Comparison of ENCODE assay signal across 9 mouse cellular contexts in the genomic region with DNA sequence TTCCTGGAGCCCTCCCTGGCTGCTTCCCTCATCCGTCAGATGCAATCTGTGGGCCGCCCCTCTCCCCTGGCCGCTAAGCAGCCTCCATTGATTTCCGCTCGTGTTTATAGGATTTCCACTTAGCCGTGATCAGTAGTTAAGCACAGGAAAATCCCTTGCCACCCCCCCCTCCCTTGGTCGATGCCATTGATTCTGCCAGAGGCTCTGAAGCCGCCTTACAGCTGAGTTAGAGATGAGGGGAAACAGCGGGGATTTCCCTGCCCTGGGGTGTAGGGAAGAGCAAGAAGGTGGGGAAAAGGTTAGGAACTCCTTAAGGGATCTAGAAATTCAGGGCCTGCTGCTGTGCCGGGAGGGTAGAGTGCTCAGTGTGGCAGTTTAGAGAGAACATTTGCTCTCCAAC. TPM values are rescaled to one million over a fixed set of nuclear protein-coding genes. Genes with fewer than 3 reads are reported as not detected.
A peak's percentile ranks its signal among the peaks of the same experiment; 100 is the strongest.
DNase-seq lines count a peak whose midpoint lies in the region; ATAC-seq and TF ChIP-seq lines count a peak whose summit lies in the region.
"Had no signal": no experiment of that assay in that cellular context is flagged by ENCODE, and none has a peak within 500 bp of the region (broad histone marks: within the 10 kb centered on the region; RNA-seq: fewer than 3 reads in every experiment).

No protein-coding gene starts in this region.

- 0 out of 2 replicates have a peak, but pooled peaks have one; percentile 7 for ATAC-seq in midbrain, embryonic 11.5 days (ENCODE audit: low FRiP score)
- ATAC-seq in megakaryocyte progenitor cell, adult 5-6 weeks (replicated peaks; ENCODE audit: poor library complexity) = no peak
- ATAC-seq in cerebellum, adult (ENCODE audit: insufficient number of reproducible peaks, low FRiP score, low TSS enrichment) = no peak

- no peak overlapping the region for H3K4me2 ChIP-seq in midbrain, embryonic 11.5 days

- no peak overlapping the region for H3K4me3 ChIP-seq in kidney, adult 2 months (ENCODE audit: insufficient read depth, low read depth, low read length)
- H3K4me3 ChIP-seq in E14TG2a.4 (replicated peaks; ENCODE audit: low read length) = peak overlapping the region; percentile 65
- no peak overlapping the region for H3K4me3 ChIP-seq in brown adipose tissue, adult 24 weeks (ENCODE audit: insufficient read depth, low read depth, low read length)
- no peak overlapping the region for H3K4me3 ChIP-seq in midbrain, embryonic 11.5 days (ENCODE audit: low read depth, low read length)

- WGBS in kidney, adult 2 months = 64% methylated on average over 10 of the region's 10 CpGs
- 63% methylated on average over 10 of the region's 10 CpGs for WGBS in midbrain, embryonic 11.5 days

- no peak overlapping the region for H3K9ac ChIP-seq in midbrain, embryonic 11.5 days (ENCODE audit: low read length)

- no peak for DNase-seq in kidney, adult 2 months
- DNase-seq in kidney, adult 8-10 months = no peak
- no peak for DNase-seq in midbrain, embryonic 11.5 days (ENCODE audit: low spot score, missing footprints)
- DNase-seq in left cerebral cortex, adult 11 months (ENCODE audit: low spot score) = no peak
- DNase-seq: gastrocnemius, postnatal 36 days had no signal

- H3K27ac ChIP-seq in kidney, adult 2 months (ENCODE audit: insufficient read depth, low read depth, low read length) = 0 out of 2 replicates have a peak overlapping the region, but pooled peaks have one; percentile 14
- peak overlapping the region; percentile 72 for H3K27ac ChIP-seq in brown adipose tissue, adult 24 weeks (replicated peaks; ENCODE audit: low read depth, low read length)
- H3K27ac ChIP-seq in midbrain, embryonic 11.5 days (ENCODE audit: low read depth, low read length) = no peak overlapping the region

- no peaks in the 10 kb centered on the region for H3K36me3 ChIP-seq in kidney, adult 2 months (ENCODE audit: control insufficient read depth, insufficient read depth, low read length)
- peaks cover 47% of the 10 kb centered on the region for H3K36me3 ChIP-seq in E14TG2a.4 (ENCODE audit: insufficient read depth, low read length)
- H3K36me3 ChIP-seq in midbrain, embryonic 11.5 days (ENCODE audit: control insufficient read depth, insufficient read depth, low read length) = no peaks in the 10 kb centered on the region

- TF ChIP-seq POLR2A in kidney, adult 2 months (IDR thresholded peaks at IDR 0.05; ENCODE audit: low read depth, low read length) = no peak

- H3K9me3 ChIP-seq in E14TG2a.4 (ENCODE audit: low read length) = no peaks in the 10 kb centered on the region
- H3K9me3 ChIP-seq in midbrain, embryonic 11.5 days (ENCODE audit: control insufficient read depth, low read length) = no peaks in the 10 kb centered on the region

- H3K27me3 ChIP-seq in kidney, adult 2 months (replicated peaks; ENCODE audit: control insufficient read depth, insufficient read depth, low read length) = no peaks in the 10 kb centered on the region
- H3K27me3 ChIP-seq in E14TG2a.4 (ENCODE audit: insufficient read depth, low read length) = no peaks in the 10 kb centered on the region
- H3K27me3 ChIP-seq in midbrain, embryonic 11.5 days (ENCODE audit: control insufficient read depth, insufficient read depth, low read length) = no peaks in the 10 kb centered on the region

- peaks cover 7% of the 10 kb centered on the region; the same call in 1 of the 2 replicates for H3K4me1 ChIP-seq in kidney, adult 2 months (ENCODE audit: control insufficient read depth, insufficient read depth, low read length)
- peaks cover 84% of the 10 kb centered on the region for H3K4me1 ChIP-seq in E14TG2a.4 (replicated peaks; ENCODE audit: low read depth, low read length)
- H3K4me1 ChIP-seq in brown adipose tissue, adult 24 weeks (ENCODE audit: control insufficient read depth, insufficient read depth, insufficient read length, low read length) = peaks cover 17% of the 10 kb centered on the region
- peaks cover 19% of the 10 kb centered on the region for H3K4me1 ChIP-seq in midbrain, embryonic 11.5 days (ENCODE audit: control insufficient read depth, insufficient read depth, low read length)

- TF ChIP-seq CTCF in kidney, adult 2 months (conservative IDR thresholded peaks at IDR 0.05; ENCODE audit: insufficient read depth, insufficient read length, low read depth, low read length) = no peak
- TF ChIP-seq CTCF in E14TG2a.4 (conservative IDR thresholded peaks at IDR 0.05; ENCODE audit: low read length) = no peak

RNA-seq across cellular contexts. Expression of a gene that starts 3.1 kb away (rescaled TPM):
- 12.1 and 13.8 TPM in 2 replicates for polyA plus RNA-seq in kidney, adult 2 months (2012; rRNA removed)
- 9.0 and 15.6 TPM in 2 replicates for polyA plus RNA-seq in brown adipose tissue, adult 24 weeks (2012; ENCODE audit: insufficient read depth, insufficient read length, missing spikeins)
- 22.0 and 22.7 TPM in 2 replicates for polyA plus RNA-seq in midbrain, embryonic 11.5 days (2014; fragmentation: Nextera tagmentation; extraction: Ambion mirVana)
- 7.3 and 7.7 TPM in 2 replicates for total RNA-seq in megakaryocyte progenitor cell, adult 5-6 weeks (2015)
- total RNA-seq in megakaryocyte progenitor cell, adult 5-6 weeks (2017) = 10.9 and 11.5 TPM in 2 replicates

RNA-seq across cellular contexts. Expression of a gene that starts 5.5 kb away (rescaled TPM):
- 2.1 TPM in 2 replicates for polyA plus RNA-seq in kidney, adult 2 months (2012; rRNA removed)
- 2.3 and 2.5 TPM in 2 replicates for polyA plus RNA-seq in brown adipose tissue, adult 24 weeks (2012; ENCODE audit: insufficient read depth, insufficient read length, missing spikeins)
- polyA plus RNA-seq in midbrain, embryonic 11.5 days (2014; fragmentation: Nextera tagmentation; extraction: Ambion mirVana) = 11.3 and 11.5 TPM in 2 replicates
- total RNA-seq in megakaryocyte progenitor cell, adult 5-6 weeks (2015) = 2.5 and 3.1 TPM in 2 replicates
- 0.75 and 1.1 TPM in 2 replicates for total RNA-seq in megakaryocyte progenitor cell, adult 5-6 weeks (2017)

RNA-seq across cellular contexts. Expression of a gene that starts 8.7 kb away (rescaled TPM):
- polyA plus RNA-seq in kidney, adult 2 months (2012; rRNA removed) = 28.2 and 29.6 TPM in 2 replicates
- 16.9 and 20.8 TPM in 2 replicates for polyA plus RNA-seq in brown adipose tissue, adult 24 weeks (2012; ENCODE audit: insufficient read depth, insufficient read length, missing spikeins)
- polyA plus RNA-seq in midbrain, embryonic 11.5 days (2014; fragmentation: Nextera tagmentation; extraction: Ambion mirVana) = 9.5 and 10.1 TPM in 2 replicates
- total RNA-seq in megakaryocyte progenitor cell, adult 5-6 weeks (2015) = 31.3 and 52.7 TPM in 2 replicates
- 17.4 and 18.3 TPM in 2 replicates for total RNA-seq in megakaryocyte progenitor cell, adult 5-6 weeks (2017)

RNA-seq across cellular contexts. Expression of a gene that starts 19.1 kb away (rescaled TPM):
- polyA plus RNA-seq in kidney, adult 2 months (2012; rRNA removed) = 0.19 and 0.25 TPM in 2 replicates
- not detected in 2 replicates for polyA plus RNA-seq in brown adipose tissue, adult 24 weeks (2012; ENCODE audit: insufficient read depth, insufficient read length, missing spikeins)
- polyA plus RNA-seq in midbrain, embryonic 11.5 days (2014; fragmentation: Nextera tagmentation; extraction: Ambion mirVana) = 2.2 and 2.8 TPM in 2 replicates
- not detected in 2 replicates for total RNA-seq in megakaryocyte progenitor cell, adult 5-6 weeks (2015)
- not detected in 2 replicates for total RNA-seq in megakaryocyte progenitor cell, adult 5-6 weeks (2017)
